ENCODE assay signal across 1 mouse cellular context in the genomic region with DNA sequence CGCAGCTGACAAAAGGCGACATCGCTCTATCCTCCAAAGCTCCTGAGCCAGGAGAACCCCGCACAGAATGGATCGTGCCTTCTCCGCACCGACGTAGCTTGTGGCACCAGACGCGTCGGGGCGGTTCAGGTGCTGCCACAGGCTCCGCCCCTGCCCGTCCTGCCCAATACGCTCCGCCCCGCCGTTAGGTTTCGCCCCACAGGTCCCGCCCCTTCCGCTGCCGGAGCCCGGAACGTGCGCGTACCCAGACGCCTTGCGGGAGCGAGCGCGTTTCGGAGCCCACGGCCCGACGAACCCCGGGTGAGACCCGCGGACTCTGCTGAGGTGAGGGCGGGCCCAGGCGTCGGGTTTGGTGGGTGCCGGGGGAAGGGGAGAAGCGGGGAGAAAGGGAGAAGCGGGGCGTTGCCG.
TF ChIP-seq lines count a peak whose summit lies in the region.

TSS of gene Nfrkb (plus strand) at position 246 of the 408 bp plus-strand sequence.

TF ChIP-seq in CH12.LX, 34 proteins besides CTCF, POLR2A, EP300 and RAD21 (continued from another document):
- TF ChIP-seq NELFE (IDR thresholded peaks at IDR 0.05; ENCODE audit: low read depth, low read length) (peak; percentile 90), MYC (IDR thresholded peaks at IDR 0.05; ENCODE audit: low read depth, low read length) (no peak), ETS1 (conservative IDR thresholded peaks at IDR 0.05; ENCODE audit: low read depth, low read length) (no peak), GABPA (IDR thresholded peaks at IDR 0.05; ENCODE audit: insufficient replicate concordance, low read depth, low read length) (no peak), USF1 (IDR thresholded peaks at IDR 0.05; ENCODE audit: low read depth, low read length) (no peak), CHD2 (IDR thresholded peaks at IDR 0.05; ENCODE audit: low read length) (no peak), JUN (IDR thresholded peaks at IDR 0.05; ENCODE audit: insufficient read depth, low read depth, low read length) (no peak), MXI1 (IDR thresholded peaks at IDR 0.05; ENCODE audit: low read depth, low read length) (no peak; the same call in 1 of the 2 replicates), ZC3H11A (IDR thresholded peaks at IDR 0.05; ENCODE audit: low read depth, low read length) (no peak), TCF12 (IDR thresholded peaks at IDR 0.05; ENCODE audit: low read depth, low read length) (peak; percentile 79), SIN3A (IDR thresholded peaks at IDR 0.05; ENCODE audit: low read length) (peak; percentile 26; the same call in 1 of the 2 replicates), MAFK (IDR thresholded peaks at IDR 0.05; ENCODE audit: insufficient replicate concordance, low read length) (no peak), TBP (conservative IDR thresholded peaks at IDR 0.05; ENCODE audit: low read depth, low read length) (peak; percentile 77), HCFC1 (IDR thresholded peaks at IDR 0.05; ENCODE audit: low read depth, low read length) (peak; percentile 60), ZNF384 (IDR thresholded peaks at IDR 0.05; ENCODE audit: low read depth, low read length) (no peak), MEF2A (IDR thresholded peaks at IDR 0.05; ENCODE audit: borderline replicate concordance, low read depth, low read length) (peak; percentile 27; the same call in 1 of the 2 replicates)
